Mouse (Mus musculus) thymus, postnatal 25 days (tissue): ENCODE results near the gene Ckap2.

Source experiments
- DNase-seq: peaks from one replicate; pipeline ENCODE4 v3.0.0; 2022

Gene Ckap2

GRCm38 (mm10) chr8:22185431-22186397 lies at the start of gene Ckap2:
TSS of gene Ckap2 (minus strand) at chr8:22185819.
- peak; percentile 88 for DNase-seq

GRCm38 (mm10) chr8:22228621-22229020 lies 43.0 kb upstream of the Ckap2 start:
- peak; percentile 21 for DNase-seq

- DNase-seq, result peak; percentile 38
Measured at GRCm38 (mm10) chr8:22227061-22227877, 41.6 kb upstream of the Ckap2 start, which contains the start of gene Thsd1. TSS of gene Thsd1 (plus strand) at chr8:22227313.

- DNase-seq, result no peak
Measured at GRCm38 (mm10) chr8:22226361-22226760, 40.7 kb upstream of the Ckap2 start.

GRCm38 (mm10) chr8:22214826-22215225 lies 29.2 kb upstream of the Ckap2 start:
- no peak for DNase-seq

GRCm38 (mm10) chr8:22209012-22209411 lies 23.4 kb upstream of the Ckap2 start:
- no peak for DNase-seq

- no peak for DNase-seq
Measured at GRCm38 (mm10) chr8:22207535-22207934, 21.9 kb upstream of the Ckap2 start.

- DNase-seq, result no peak
Measured at GRCm38 (mm10) chr8:22199481-22199880, 13.9 kb upstream of the Ckap2 start.

- DNase-seq, result no peak
Measured at GRCm38 (mm10) chr8:22197914-22198313, 12.3 kb upstream of the Ckap2 start.

GRCm38 (mm10) chr8:22193432-22194010 lies 7.9 kb upstream of the Ckap2 start:
- peak; percentile 44 for DNase-seq

- peak; percentile 91 for DNase-seq
Measured at GRCm38 (mm10) chr8:22192660-22193431, 7.2 kb upstream of the Ckap2 start, which contains the start of gene Vps36. TSS of gene Vps36 (plus strand) at chr8:22192809.

GRCm38 (mm10) chr8:22184884-22185283 lies 735 bp downstream of the Ckap2 start:
- no peak for DNase-seq

- no peak for DNase-seq
Measured at GRCm38 (mm10) chr8:22175966-22176365, 9.7 kb downstream of the Ckap2 start.

GRCm38 (mm10) chr8:22169167-22169566 lies 16.5 kb downstream of the Ckap2 start:
- no peak for DNase-seq

GRCm38 (mm10) chr8:22166080-22166603 lies 19.5 kb downstream of the Ckap2 start, which contains the start of gene Nek3:
TSS of gene Nek3 (minus strand) at chr8:22166435.
- peak; percentile 84 for DNase-seq

- no peak for DNase-seq
Measured at GRCm38 (mm10) chr8:22165251-22166079, 20.2 kb downstream of the Ckap2 start.

GRCm38 (mm10) chr8:22164431-22164830 lies 21.2 kb downstream of the Ckap2 start:
- no peak for DNase-seq

GRCm38 (mm10) chr8:22162206-22162605 lies 23.4 kb downstream of the Ckap2 start:
- no peak for DNase-seq

GRCm38 (mm10) chr8:22150345-22150663 lies 35.3 kb downstream of the Ckap2 start:
- no peak for DNase-seq

- no peak for DNase-seq
Measured at GRCm38 (mm10) chr8:22149643-22150344, 35.8 kb downstream of the Ckap2 start.

- DNase-seq, result no peak
Measured at GRCm38 (mm10) chr8:22148367-22148740, 37.3 kb downstream of the Ckap2 start.
